Mouse (Mus musculus): ENCODE data around the gene Stk24.

- TF ChIP-seq POLR2A (IDR thresholded peaks at IDR 0.05; ENCODE audit: borderline replicate concordance, low read depth, low read length), result no peak
- no peak for TF ChIP-seq CTCF (IDR thresholded peaks at IDR 0.05; ENCODE audit: low read depth, low read length)
Measured at GRCm38 (mm10) chr14:121425004-121425793, 45.4 kb upstream of the Stk24 start.
